28 mouse cellular contexts compared by ENCODE assay signal in the genomic region with DNA sequence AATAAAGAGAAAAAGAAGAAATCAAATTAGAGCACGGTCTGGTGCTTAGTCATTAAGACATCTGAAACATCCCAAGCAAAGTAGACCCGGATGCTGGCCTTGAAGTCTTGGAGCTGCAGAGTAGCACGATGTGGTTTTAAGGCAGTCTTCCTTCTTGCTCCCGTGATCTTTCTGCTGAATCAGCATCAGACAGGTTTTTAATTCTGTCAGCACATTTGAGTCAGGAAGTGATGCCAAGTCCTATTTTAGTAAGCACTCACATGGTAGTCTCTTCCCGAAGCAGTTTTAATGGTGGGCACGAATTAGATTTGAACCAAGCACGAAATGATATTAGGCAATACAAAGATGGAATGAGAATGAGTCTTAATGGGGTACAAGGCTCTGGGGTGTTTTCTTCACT.
DNase-seq lines count a peak whose midpoint lies in the region; ATAC-seq and TF ChIP-seq lines count a peak whose summit lies in the region.
"Had no signal": no experiment of that assay in that cellular context is flagged by ENCODE, and none has a peak within 500 bp of the region (broad histone marks: within the 10 kb centered on the region; RNA-seq: fewer than 3 reads in every experiment).

No protein-coding gene starts in this region.

- no peak for ATAC-seq in liver, embryonic 12.5 days
- ATAC-seq: activated CD4-positive, CD25-positive, alpha-beta regulatory T cell, adult 4 months; forebrain, embryonic 14.5 days; forebrain, postnatal 0 days; hindbrain, postnatal 0 days; inflammation-experienced regulatory T-cells, adult 6 months; intestine, embryonic 16.5 days had no signal

- 85% methylated on average over 7 of the region's 7 CpGs for WGBS in heart, embryonic 10.5 days
- 76% methylated on average over 7 of the region's 7 CpGs for WGBS in liver, adult 2 months
- 63% methylated on average over 7 of the region's 7 CpGs for WGBS in liver, embryonic 12.5 days (ENCODE audit: insufficient replicate concordance)

- TF ChIP-seq CTCF in gastrocnemius, adult 2 months (IDR thresholded peaks at IDR 0.05), result no peak
- TF ChIP-seq CTCF in liver, adult 2 months (IDR thresholded peaks at IDR 0.05; ENCODE audit: low read depth, low read length), result no peak

- no peaks in the 10 kb centered on the region for H3K4me1 ChIP-seq in heart, embryonic 10.5 days
- H3K4me1 ChIP-seq in liver, adult 2 months (ENCODE audit: control insufficient read depth, insufficient read depth, low read length), result no peaks in the 10 kb centered on the region
- no peaks in the 10 kb centered on the region for H3K4me1 ChIP-seq in liver, embryonic 12.5 days
- H3K4me1 ChIP-seq: embryonic facial prominence, embryonic 12.5 days; embryonic facial prominence, embryonic 15.5 days; heart, embryonic 13.5 days had no signal

- H3K4me2 ChIP-seq in liver, embryonic 12.5 days, result no peak overlapping the region
- H3K4me2 ChIP-seq: embryonic facial prominence, embryonic 12.5 days; embryonic facial prominence, embryonic 15.5 days; heart, embryonic 13.5 days; hindbrain, embryonic 14.5 days had no signal

- no peak overlapping the region for H3K9ac ChIP-seq in liver, adult 2 months (ENCODE audit: low read depth, low read length)
- no peak overlapping the region for H3K9ac ChIP-seq in liver, embryonic 12.5 days
- H3K9ac ChIP-seq: embryonic facial prominence, embryonic 12.5 days; embryonic facial prominence, embryonic 15.5 days; forebrain, postnatal 0 days; heart, embryonic 13.5 days; hindbrain, embryonic 14.5 days had no signal

- no peaks in the 10 kb centered on the region for H3K36me3 ChIP-seq in heart, embryonic 10.5 days
- no peaks in the 10 kb centered on the region for H3K36me3 ChIP-seq in liver, adult 2 months (ENCODE audit: control insufficient read depth, insufficient read depth, low read length)
- no peaks in the 10 kb centered on the region for H3K36me3 ChIP-seq in liver, embryonic 12.5 days
- H3K36me3 ChIP-seq: embryonic facial prominence, embryonic 12.5 days; embryonic facial prominence, embryonic 15.5 days; heart, embryonic 13.5 days had no signal

- intact Hi-C loops in gastrocnemius, adult 2 months (cut with DNase I), result loop anchor here (10.0 kb wide), 1 partner anchor 176 kb away; no protein-coding TSS in a partner anchor

- no peak overlapping the region for H3K4me3 ChIP-seq in gastrocnemius, adult 2 months
- no peak overlapping the region for H3K4me3 ChIP-seq in heart, embryonic 10.5 days
- no peak overlapping the region for H3K4me3 ChIP-seq in liver, adult 2 months (ENCODE audit: insufficient read depth, low read depth, low read length)
- no peak overlapping the region for H3K4me3 ChIP-seq in liver, embryonic 12.5 days
- H3K4me3 ChIP-seq: embryonic facial prominence, embryonic 12.5 days; embryonic facial prominence, embryonic 15.5 days; heart, embryonic 13.5 days had no signal

- H3K9me3 ChIP-seq in heart, embryonic 10.5 days, result no peaks in the 10 kb centered on the region
- no peaks in the 10 kb centered on the region for H3K9me3 ChIP-seq in liver, embryonic 12.5 days (replicated peaks)
- H3K9me3 ChIP-seq: embryonic facial prominence, embryonic 12.5 days; embryonic facial prominence, embryonic 15.5 days; heart, embryonic 13.5 days had no signal

- H3K27me3 ChIP-seq in heart, embryonic 10.5 days (ENCODE audit: insufficient read depth, poor library complexity, severe bottlenecking), result no peaks in the 10 kb centered on the region
- no peaks in the 10 kb centered on the region for H3K27me3 ChIP-seq in liver, adult 2 months (ENCODE audit: control insufficient read depth, insufficient read depth, low read length)
- no peaks in the 10 kb centered on the region for H3K27me3 ChIP-seq in liver, embryonic 12.5 days (replicated peaks)
- H3K27me3 ChIP-seq: embryonic facial prominence, embryonic 12.5 days; embryonic facial prominence, embryonic 15.5 days; heart, embryonic 13.5 days had no signal

- no peak for DNase-seq in gastrocnemius, adult 2 months
- DNase-seq in gastrocnemius, adult 8-10 months (ENCODE audit: low spot score in 2 of 2), result no peak
- DNase-seq in heart, adult 8-10 months (ENCODE audit: low spot score), result peak; percentile 16
- no peak for DNase-seq in heart, embryonic 10.5 days (ENCODE audit: low spot score)
- peak; percentile 10 for DNase-seq in liver, adult 2 months (ENCODE audit: extremely low read depth, low read depth, low spot score)
- DNase-seq in skeletal muscle tissue, adult 2 months (ENCODE audit: low read depth, low spot score), result peak; percentile 45
- DNase-seq in adrenal gland, adult 8-10 months, result no peak
- DNase-seq: adrenal gland, postnatal 10 days; adrenal gland, postnatal 36 days; B cell, adult 2 months; cerebellum, adult 11 months; cerebellum, adult 2 months; cerebellum, adult 9-11 months; cerebellum, postnatal 25 days; forebrain, postnatal 0 days; gastrocnemius, postnatal 25 days; heart, postnatal 4 days; kidney, adult 2 months had no signal

- no peaks in the 10 kb centered on the region for H3K79me2 ChIP-seq in liver, adult 2 months (ENCODE audit: control insufficient read depth, insufficient read depth, low read length)

- peak overlapping the region; percentile 36; the same call in 1 of the 2 replicates for H3K27ac ChIP-seq in gastrocnemius, adult 2 months
- no peak overlapping the region for H3K27ac ChIP-seq in heart, embryonic 10.5 days
- H3K27ac ChIP-seq in liver, adult 2 months (replicated peaks; ENCODE audit: insufficient read depth, low read depth, low read length), result no peak overlapping the region
- H3K27ac ChIP-seq in liver, embryonic 12.5 days, result no peak overlapping the region
- H3K27ac ChIP-seq: embryonic facial prominence, embryonic 12.5 days; embryonic facial prominence, embryonic 15.5 days; heart, embryonic 13.5 days; hindbrain, embryonic 14.5 days; hindbrain, postnatal 0 days had no signal

- no peak for TF ChIP-seq POLR2A in liver, adult 2 months (IDR thresholded peaks at IDR 0.05; ENCODE audit: extremely low read depth, insufficient read depth, low read length)

Comparison
In these comparisons a context has a peak if more than half of its experiments do, and no peak if none do; other contexts are left out.
1. DNase-seq: peak in heart, adult 8-10 months (single experiment), liver, adult 2 months (single experiment) and skeletal muscle tissue, adult 2 months (single experiment); none in gastrocnemius, adult 2 months (single experiment), gastrocnemius, adult 8-10 months (0 of 2), heart, embryonic 10.5 days (single experiment) and adrenal gland, adult 8-10 months (single experiment).